Mouse (Mus musculus) frontal cortex, postnatal 36 days (tissue): ENCODE measurements at regions not wholly inside any gene's neighbourhood (a gene's known extent, or its start where the extent isn't known, plus 50 kb on each side); places are given as distances from the start of the nearest gene placed in this dataset.

Experiments
- DNase-seq, 2 experiments: peaks; one replicate each; pipeline ENCODE4 v3.0.0; 2022; ENCODE audit warnings: low spot score in 2 of 2

- DNase-seq, result no peak
These were observed 81.4 kb downstream of the Lhx2 start for GRCm38 (mm10) chr2:38420498-38420897.

GRCm38 (mm10) chr2:38422406-38422805 is 83.3 kb downstream of the Lhx2 start:
- DNase-seq, result no peak

- peak in 1 of 2 experiments; percentile 9 for DNase-seq
These were observed 84.8 kb downstream of the Lhx2 start for GRCm38 (mm10) chr2:38423886-38424277.

DNA sequence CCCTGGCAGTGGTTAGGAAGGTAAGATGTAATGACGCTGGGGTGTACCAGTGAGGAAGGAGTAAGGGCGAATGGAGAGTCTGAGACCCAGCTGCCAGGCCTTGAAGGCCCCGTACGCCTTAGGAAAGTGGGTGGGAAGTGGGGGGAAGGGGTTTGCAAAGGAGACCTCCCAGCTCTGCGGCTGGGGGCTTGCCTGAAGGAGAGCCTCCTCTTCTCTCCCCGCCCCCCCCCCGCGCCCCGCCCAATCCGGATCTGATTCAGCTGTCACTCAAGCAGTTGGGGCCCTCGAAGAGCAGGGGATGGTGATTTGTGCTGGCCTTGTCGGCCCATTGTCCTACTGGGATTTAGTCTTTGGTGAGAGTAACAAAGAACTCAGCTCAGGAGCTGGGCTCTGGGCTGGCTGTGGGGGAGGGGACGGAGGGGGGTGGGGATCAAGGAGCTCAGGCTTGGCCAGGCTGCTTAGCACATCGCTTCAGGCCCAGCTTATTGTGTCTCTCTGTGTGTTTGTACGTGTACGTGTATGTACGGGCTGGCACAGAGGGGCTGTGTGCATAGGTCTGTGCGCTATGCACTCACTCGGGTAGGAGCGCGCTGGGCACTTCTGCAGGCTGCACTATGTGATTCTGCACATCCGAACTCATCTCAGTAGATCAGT is 85.3 kb downstream of the Lhx2 start:
- no peak for DNase-seq

DNA sequence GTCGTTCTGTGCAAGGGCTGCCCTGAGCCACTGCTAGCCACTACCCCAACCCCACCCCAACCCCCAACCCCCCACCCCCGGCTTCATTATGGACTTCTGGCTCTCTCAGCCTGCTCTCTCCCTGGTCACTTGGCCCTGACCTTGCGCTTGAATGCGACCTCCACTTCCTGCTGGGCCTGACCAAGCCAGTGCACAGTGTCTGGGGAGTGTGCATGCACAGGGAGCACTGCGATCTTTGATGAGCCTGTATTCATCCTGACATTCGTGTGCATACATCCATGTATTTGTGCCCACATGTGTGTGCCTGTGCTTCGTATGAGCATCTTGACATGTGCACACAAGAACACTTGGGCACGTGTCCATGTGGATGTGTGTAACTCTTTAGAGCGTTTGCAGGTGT is 85.9 kb downstream of the Lhx2 start:
- no peak for DNase-seq

DNA sequence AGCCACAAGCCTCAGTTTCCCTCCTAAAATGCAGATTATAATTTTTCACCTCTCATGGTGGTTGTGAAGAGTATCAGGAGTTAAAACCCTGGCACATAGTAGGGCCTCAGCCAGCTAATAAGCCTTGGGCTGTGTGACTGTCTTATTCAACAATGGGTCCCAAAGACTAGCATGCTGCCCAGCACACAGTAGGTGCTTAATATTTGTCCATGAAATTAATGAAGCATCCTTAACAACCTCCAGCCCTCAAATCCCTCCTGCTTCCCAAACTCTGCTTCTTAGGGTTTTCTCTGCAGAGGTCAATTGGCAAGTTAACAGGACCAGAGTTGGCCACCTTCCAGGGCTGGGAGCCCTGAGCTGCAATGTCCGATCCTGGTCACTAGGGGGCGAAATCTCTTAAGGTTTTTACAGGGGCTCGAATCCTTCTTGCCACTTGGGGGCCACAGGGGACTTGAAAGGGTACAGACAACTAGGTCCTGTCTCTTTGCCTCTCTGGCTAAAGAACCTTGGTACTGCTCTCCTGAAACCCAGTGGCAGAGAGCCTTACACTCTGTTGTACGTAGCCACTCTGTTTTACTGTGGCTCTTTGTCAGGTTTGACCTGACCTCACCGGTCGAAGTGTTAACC is 81.6 kb upstream of the Nek6 start:
- DNase-seq, result peak; percentile 77 to 83

DNA sequence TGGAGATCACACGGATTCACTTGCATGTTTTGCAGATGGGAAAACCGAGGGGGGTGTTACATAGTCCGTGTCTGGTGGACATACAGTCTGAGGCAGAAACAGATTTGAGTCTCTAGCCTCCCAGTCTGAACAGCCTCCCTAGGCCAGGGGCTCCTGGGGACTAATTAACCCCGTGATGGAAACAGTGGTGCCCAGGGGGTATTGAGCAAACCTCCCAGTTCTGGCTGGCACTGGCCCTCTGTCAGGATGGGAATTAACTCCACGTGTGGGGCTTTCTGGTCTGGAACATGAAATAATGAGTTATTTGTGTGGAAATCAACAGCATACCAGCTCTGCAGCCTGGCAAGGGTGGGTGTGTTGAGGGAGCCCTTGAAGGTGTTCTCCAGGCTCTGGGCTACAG is 79.9 kb upstream of the Nek6 start:
- DNase-seq, result no peak

DNA sequence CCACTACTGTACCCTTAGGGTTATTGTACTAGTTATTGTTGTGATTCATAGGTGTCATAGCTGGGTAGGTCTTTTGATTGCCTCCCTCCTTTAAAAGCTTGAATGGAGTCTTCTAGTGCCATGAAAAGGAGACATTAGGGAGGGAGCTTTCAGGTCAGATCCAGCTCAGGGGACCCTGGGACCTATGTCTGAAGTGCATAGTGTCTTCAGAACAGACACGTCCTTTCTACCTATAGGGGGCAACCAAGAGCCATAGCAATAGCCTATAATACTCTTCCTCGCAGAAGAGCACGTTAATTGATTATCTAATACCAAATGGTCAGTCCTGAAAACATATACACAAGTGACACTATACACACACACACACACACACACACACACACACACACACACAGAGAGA is 77.7 kb upstream of the Nek6 start:
- DNase-seq, result no peak

DNA sequence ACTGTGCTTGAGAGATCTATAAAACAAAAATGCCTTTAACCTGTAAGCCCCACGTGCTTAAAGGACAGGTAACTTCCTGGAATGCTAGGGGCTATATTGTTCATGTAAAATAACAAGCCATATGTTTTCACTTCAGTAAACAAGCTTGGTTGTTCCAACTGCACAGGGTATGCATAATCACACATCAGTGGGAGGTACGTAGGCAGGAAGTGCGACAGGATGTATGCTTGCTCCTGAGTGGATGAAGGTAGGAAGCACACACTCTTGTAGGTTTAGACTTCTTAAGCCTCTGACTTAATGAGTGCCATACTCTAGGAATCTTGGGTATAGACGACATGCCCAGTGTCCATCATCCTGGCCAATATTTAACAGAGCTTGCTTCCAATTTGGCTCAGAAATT is 74.7 kb upstream of the Nek6 start:
- no peak for DNase-seq

- DNase-seq, result no peak
These were observed 72.3 kb upstream of the Nek6 start for GRCm38 (mm10) chr2:38439191-38439590.

GRCm38 (mm10) chr2:38439973-38440372 is 71.5 kb upstream of the Nek6 start:
- DNase-seq, result no peak

DNA sequence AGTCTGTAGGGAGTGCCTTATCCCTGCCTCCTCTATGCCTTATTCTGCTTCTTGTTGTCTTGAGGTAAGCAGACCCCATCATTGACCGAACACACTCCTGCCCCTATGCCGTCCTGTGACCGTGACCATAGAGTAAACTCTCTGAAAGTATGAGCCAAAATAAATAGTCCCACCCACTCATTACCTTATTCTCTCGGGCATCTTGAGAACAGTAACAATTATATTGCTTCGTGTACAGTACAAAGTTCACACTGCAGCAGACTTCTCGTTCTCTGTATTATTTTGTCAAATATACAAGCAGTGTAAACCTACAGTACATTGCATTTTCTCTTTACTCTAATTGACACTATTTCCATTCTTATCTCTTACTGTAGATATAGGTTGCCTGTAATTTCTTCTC is 62.4 kb upstream of the Nek6 start:
- no peak for DNase-seq

DNA sequence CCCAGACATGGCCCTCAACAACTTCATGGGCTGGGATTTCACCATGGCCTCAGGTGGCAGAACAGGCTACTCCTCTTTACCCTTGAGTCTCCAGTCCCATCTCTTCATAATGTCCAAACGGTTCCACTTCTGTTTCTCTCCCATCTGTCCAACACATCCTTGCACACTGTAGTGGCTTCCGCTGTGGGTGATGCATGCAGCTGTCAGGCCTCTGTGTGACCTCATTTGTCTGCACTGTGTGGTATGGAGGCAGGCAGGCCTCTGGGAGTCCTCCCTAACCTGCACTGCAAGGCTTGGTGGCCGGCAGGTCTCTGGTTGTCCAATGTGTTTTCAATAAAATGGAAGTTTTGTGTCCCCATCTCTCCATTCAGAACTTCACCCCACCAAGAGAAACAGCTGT is 54.9 kb upstream of the Nek6 start:
- no peak for DNase-seq

DNA sequence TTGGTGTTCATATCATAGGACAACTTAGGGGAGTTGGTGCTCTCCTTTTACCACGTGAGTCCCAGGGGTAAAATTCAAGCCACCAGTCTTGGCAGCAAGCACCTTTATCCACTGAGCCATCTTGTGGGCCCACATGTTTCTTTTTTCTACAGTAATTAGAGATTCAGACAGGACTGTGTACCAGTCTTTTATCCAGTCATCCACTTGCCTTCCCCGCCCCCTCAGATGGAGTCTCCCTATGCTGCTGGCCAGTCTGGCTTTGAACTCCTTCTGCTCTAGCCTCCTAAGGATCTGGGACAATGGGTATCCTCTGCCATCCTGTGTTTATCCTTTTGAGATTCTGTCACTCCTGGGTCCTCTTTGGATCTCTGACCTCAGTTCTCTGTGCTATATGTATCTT is 51.1 kb upstream of the Nek6 start:
- no peak for DNase-seq

DNA sequence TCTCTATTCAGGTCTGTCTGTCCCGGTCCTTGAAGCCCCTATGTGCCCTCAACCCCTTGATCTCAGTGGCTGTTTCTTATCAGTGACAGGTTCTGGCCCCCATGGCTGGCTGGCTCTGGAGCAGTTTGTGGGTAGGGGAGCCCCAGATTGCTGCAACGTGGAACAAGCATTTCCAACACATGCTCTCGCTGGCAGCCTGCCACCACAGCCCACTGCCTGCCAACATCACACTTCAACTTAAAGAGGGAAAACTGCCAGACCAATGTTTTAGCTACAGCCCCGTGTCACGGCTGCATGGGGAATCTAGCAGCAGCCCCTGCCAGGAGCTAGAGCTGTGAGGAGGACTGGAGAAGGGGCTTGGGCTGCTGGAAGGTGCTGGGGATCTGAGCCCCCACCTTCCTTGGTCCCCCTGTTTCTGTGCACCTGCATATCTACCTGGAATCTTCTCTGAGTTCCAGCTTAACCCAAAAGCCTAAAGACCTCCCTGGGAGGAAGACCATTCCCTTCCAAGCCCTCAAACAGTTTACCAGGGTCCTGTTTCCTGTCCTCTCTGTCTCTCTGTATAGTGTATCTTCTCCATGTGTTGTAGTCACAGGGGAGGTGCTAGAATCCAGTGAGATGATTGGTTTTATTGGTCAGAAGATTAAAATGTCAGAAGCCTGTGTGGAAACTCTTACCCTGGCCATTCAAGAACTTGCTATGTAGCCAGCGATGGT is 50.5 kb upstream of the Nek6 start:
- peak; percentile 78 to 84 for DNase-seq
